Mouse (Mus musculus) MEL (cell line): ENCODE results near the gene Fuom.

Experiments
- CTCF ChIP-seq, 3 experiments: IDR thresholded peaks in 2 of 3; conservative IDR thresholded peaks in 1 of 3; 2 replicates each; pipeline ENCODE4 v1.5.1; 2011 to 2012; ENCODE audit warnings: low read length in 3 of 3, low read depth in 2 of 3, mild to moderate bottlenecking in 2 of 3, improper control_type of control experiment in 1 of 3, inconsistent platforms in 1 of 3, mixed read lengths in 1 of 3, moderate library complexity in 1 of 3; ENCODE audit not compliant: control insufficient read depth in 1 of 3, insufficient read depth in 1 of 3, poor library complexity in 1 of 3, severe bottlenecking in 1 of 3
- MYC ChIP-seq: IDR thresholded peaks from 2 replicates; pipeline ENCODE4 v1.6.1; 2011; ENCODE audit warnings: low read depth, mild to moderate bottlenecking, low read length, improper control_type of control experiment, moderate library complexity
- POLR2A ChIP-seq, 2 experiments: IDR thresholded peaks; 2 replicates each; pipeline ENCODE4 v1.6.1; 2011 to 2012; ENCODE audit warnings: low read length in 2 of 2, mild to moderate bottlenecking in 2 of 2, control low read depth in 1 of 2, improper control_type of control experiment in 1 of 2, low read depth in 1 of 2, moderate library complexity in 1 of 2; ENCODE audit not compliant: control insufficient read depth in 1 of 2, insufficient read depth in 1 of 2, poor library complexity in 1 of 2
- RCOR1 ChIP-seq: IDR thresholded peaks from 2 replicates; pipeline ENCODE4 v1.6.1; 2012; ENCODE audit warnings: low read depth, mild to moderate bottlenecking, inconsistent platforms, low read length, improper control_type of control experiment
- TCF12 ChIP-seq: IDR thresholded peaks from 2 replicates; pipeline ENCODE4 v1.6.1; 2014; ENCODE audit warnings: low read depth, mild to moderate bottlenecking, inconsistent platforms, low read length, improper control_type of control experiment, moderate library complexity
- USF1 ChIP-seq: IDR thresholded peaks from 2 replicates; pipeline ENCODE4 v1.6.1; 2014; ENCODE audit warnings: low read depth, mild to moderate bottlenecking, inconsistent platforms, low read length, improper control_type of control experiment, moderate library complexity
- USF2 ChIP-seq, 2 experiments: IDR thresholded peaks; 2 replicates each; pipeline ENCODE4 v1.6.1; 2011 to 2012; ENCODE audit warnings: improper control_type of control experiment in 2 of 2, low read length in 2 of 2, borderline replicate concordance in 1 of 2, inconsistent platforms in 1 of 2, low read depth in 1 of 2, mild to moderate bottlenecking in 1 of 2; ENCODE audit not compliant: insufficient read depth in 1 of 2
- ZNF384 ChIP-seq: IDR thresholded peaks from 2 replicates; pipeline ENCODE4 v1.6.1; 2012; ENCODE audit warnings: low read depth, mild to moderate bottlenecking, inconsistent platforms, low read length, improper control_type of control experiment

DNA sequence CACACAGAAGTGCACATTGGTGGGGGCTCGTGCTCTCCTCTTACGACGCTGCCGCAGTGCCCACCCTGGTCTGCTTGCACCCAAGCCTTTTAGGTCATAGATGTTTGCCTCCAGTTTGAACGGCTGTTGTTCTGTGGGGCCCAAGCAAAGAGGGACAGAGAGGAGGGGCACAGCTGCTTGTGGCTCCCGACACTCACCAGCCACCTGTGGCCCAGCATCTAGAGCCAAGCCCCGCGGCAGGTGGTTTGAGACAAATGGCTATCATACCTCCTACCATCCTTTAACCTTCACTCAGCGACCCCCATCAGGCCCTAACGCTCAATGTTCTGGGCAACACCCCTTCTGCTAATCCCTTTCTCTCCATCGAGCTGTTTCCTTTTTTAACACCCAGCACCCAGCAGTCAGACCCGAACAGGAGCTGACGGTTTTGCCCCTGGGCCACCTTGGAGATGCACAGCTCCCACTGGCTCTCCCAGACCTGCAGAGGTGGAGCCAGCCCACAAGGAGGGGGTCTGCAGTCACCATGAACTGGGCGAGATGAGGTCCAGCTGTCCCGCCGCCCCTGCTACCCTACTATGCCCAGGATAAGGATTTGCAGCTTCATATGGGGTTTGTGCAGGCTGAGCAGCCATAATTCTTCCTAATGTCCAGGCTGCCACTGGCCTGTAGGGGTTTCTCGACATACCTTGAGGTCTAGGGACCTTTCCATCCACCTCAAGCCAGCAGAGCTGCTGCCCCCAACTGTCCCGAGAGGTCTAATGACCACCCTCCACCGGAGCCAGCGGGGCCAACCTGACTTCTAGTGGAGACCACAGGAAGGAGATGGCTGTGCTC lies 20.6 kb downstream of the Fuom start:
- TF ChIP-seq MYC (no peak), USF1 (no peak), RCOR1 (no peak), CTCF (IDR thresholded peaks at IDR 0.05 in 2 of 3, conservative IDR thresholded peaks at IDR 0.05 in 1 of 3; ENCODE audit: control insufficient read depth in 1 of 3, insufficient read depth in 1 of 3, low read depth in 2 of 3, low read length in 3 of 3, poor library complexity in 1 of 3, severe bottlenecking in 1 of 3) (no peak), USF2 (IDR thresholded peaks at IDR 0.05; ENCODE audit: borderline replicate concordance in 1 of 2, insufficient read depth in 1 of 2, low read depth in 1 of 2, low read length in 2 of 2) (no peak), POLR2A (IDR thresholded peaks at IDR 0.05; ENCODE audit: control insufficient read depth in 1 of 2, insufficient read depth in 1 of 2, low read depth in 1 of 2, low read length in 2 of 2, poor library complexity in 1 of 2) (no peak), TCF12 (no peak), ZNF384 (no peak)
